Mouse (Mus musculus): ENCODE measurements at regions not wholly inside any gene's neighbourhood (a gene's known extent, or its start where the extent isn't known, plus 50 kb on each side); places are given as distances from the start of the nearest gene placed in this dataset.

- 17% methylated on average over 2 of the region's 2 CpGs for whole genome bisulfite sequencing
Observed at GRCm38 (mm10) chr4:131041210-131041609, 97.0 kb downstream of the Matn1 start.

DNA sequence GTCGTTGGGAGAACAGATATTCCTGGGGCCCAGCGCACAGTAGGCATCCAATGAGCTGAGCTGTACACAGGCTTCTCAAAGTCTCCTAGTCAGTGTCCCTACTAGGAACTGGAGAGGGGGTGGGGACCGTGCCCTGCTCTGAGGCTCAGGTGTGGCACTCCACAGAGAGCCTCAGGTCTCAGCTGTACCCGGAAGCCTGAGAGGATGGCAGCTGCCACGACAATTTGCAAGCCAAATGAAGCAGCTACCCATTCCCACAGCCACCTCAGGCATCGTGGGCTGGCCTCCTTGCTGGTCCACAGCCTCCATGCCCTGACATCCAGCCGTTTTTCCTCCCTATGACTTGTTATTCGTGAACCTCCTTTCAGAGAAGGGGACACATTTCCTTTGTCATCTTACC is 101.9 kb downstream of the Matn1 start:
- Histone ChIP-seq H3K36me3 (ENCODE audit: control insufficient read depth, insufficient read depth) (no peaks in the 10 kb centered on the region), H3K4me3 (ENCODE audit: low read depth, low read length) (no peak overlapping the region), H3K9ac (ENCODE audit: low read depth, low read length) (no peak overlapping the region), H3K4me2 (replicated peaks; ENCODE audit: low read depth) (no peak overlapping the region), H3K27ac (ENCODE audit: low read depth, low read length) (no peak overlapping the region), H3K27me3 (replicated peaks; ENCODE audit: control insufficient read depth, insufficient read depth, low read length) (no peaks in the 10 kb centered on the region), H3K4me1 (replicated peaks; ENCODE audit: control insufficient read depth, insufficient read depth, low read length) (no peaks in the 10 kb centered on the region), H3K9me3 (ENCODE audit: control insufficient read depth) (no peaks in the 10 kb centered on the region)
- TF ChIP-seq CTCF (IDR thresholded peaks at IDR 0.05; ENCODE audit: low read depth), result no peak
- no peak for ATAC-seq
- 50% methylated on average over 8 of the region's 8 CpGs for WGBS

More at GRCm38 (mm10) chr4:131041210-131041609, 97.0 kb downstream of the Matn1 start:
- no peak overlapping the region for H3K4me2 ChIP-seq (replicated peaks; ENCODE audit: low read depth)
- 0 out of 2 replicates have a peak, but pooled peaks have one; percentile 19 for ATAC-seq
- H3K27ac ChIP-seq (ENCODE audit: low read depth, low read length), result no peak overlapping the region
- no peak overlapping the region for H3K4me3 ChIP-seq (ENCODE audit: low read depth, low read length)
- H3K4me1 ChIP-seq (replicated peaks; ENCODE audit: control insufficient read depth, insufficient read depth, low read length), result no peaks in the 10 kb centered on the region
- H3K36me3 ChIP-seq (ENCODE audit: control insufficient read depth, insufficient read depth), result no peaks in the 10 kb centered on the region
- H3K27me3 ChIP-seq (replicated peaks; ENCODE audit: control insufficient read depth, insufficient read depth, low read length), result no peaks in the 10 kb centered on the region
- TF ChIP-seq CTCF (IDR thresholded peaks at IDR 0.05; ENCODE audit: low read depth), result 0 out of 2 replicates have a peak, but pooled peaks have one; percentile 31
- no peak overlapping the region for H3K9ac ChIP-seq (ENCODE audit: low read depth, low read length)
- H3K9me3 ChIP-seq (ENCODE audit: control insufficient read depth), result no peaks in the 10 kb centered on the region

- H3K9ac ChIP-seq (ENCODE audit: low read depth, low read length), result no peak overlapping the region
- ATAC-seq, result no peak
- WGBS, result 62% methylated on average over 12 of the region's 12 CpGs
- H3K36me3 ChIP-seq (ENCODE audit: control insufficient read depth, insufficient read depth), result no peaks in the 10 kb centered on the region
- no peak for TF ChIP-seq CTCF (IDR thresholded peaks at IDR 0.05; ENCODE audit: low read depth)
- H3K4me3 ChIP-seq (ENCODE audit: low read depth, low read length), result no peak overlapping the region
- no peaks in the 10 kb centered on the region for H3K4me1 ChIP-seq (replicated peaks; ENCODE audit: control insufficient read depth, insufficient read depth, low read length)
- H3K9me3 ChIP-seq (ENCODE audit: control insufficient read depth), result no peaks in the 10 kb centered on the region
- no peak overlapping the region for H3K4me2 ChIP-seq (replicated peaks; ENCODE audit: low read depth)
- no peaks in the 10 kb centered on the region for H3K27me3 ChIP-seq (replicated peaks; ENCODE audit: control insufficient read depth, insufficient read depth, low read length)
- H3K27ac ChIP-seq (ENCODE audit: low read depth, low read length), result no peak overlapping the region
Observed at GRCm38 (mm10) chr4:131046969-131047650, 102.9 kb downstream of the Matn1 start.

DNA sequence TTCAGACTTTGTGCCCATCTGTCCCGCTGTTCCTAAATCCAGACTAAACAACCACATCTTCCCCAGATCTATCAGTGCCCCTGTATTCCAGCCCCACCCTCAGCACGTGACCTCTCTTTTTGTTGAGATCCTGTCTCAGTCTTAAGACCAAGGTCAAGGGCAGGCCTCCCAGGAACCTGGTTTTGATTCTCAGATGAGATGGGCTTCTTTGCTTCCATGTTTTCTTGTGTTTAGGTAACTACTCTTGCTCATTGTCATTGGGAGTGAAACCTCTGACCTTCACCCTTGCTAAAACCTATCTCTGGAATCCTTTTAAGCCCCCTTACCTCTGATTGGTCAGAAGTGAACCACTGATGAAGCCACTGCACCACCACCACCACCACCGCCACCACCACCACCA is 112.1 kb downstream of the Matn1 start:
- H3K27ac ChIP-seq (ENCODE audit: low read depth, low read length), result no peak overlapping the region
- no peaks in the 10 kb centered on the region for H3K9me3 ChIP-seq (ENCODE audit: control insufficient read depth)
- H3K27me3 ChIP-seq (replicated peaks; ENCODE audit: control insufficient read depth, insufficient read depth, low read length), result no peaks in the 10 kb centered on the region
- no peak overlapping the region for H3K4me3 ChIP-seq (ENCODE audit: low read depth, low read length)
- H3K36me3 ChIP-seq (ENCODE audit: control insufficient read depth, insufficient read depth), result no peaks in the 10 kb centered on the region
- WGBS, result 87% methylated on average over 3 of the region's 3 CpGs
- no peak overlapping the region for H3K9ac ChIP-seq (ENCODE audit: low read depth, low read length)
- H3K4me2 ChIP-seq (replicated peaks; ENCODE audit: low read depth), result no peak overlapping the region
- TF ChIP-seq CTCF (IDR thresholded peaks at IDR 0.05; ENCODE audit: low read depth), result no peak
- H3K4me1 ChIP-seq (replicated peaks; ENCODE audit: control insufficient read depth, insufficient read depth, low read length), result no peaks in the 10 kb centered on the region
- ATAC-seq, result no peak

- ATAC-seq, result no peak
- no peak overlapping the region for H3K9ac ChIP-seq (ENCODE audit: low read depth, low read length)
- H3K36me3 ChIP-seq (ENCODE audit: control insufficient read depth, insufficient read depth), result no peaks in the 10 kb centered on the region
- H3K4me3 ChIP-seq (ENCODE audit: low read depth, low read length), result no peak overlapping the region
- WGBS, result 46% methylated on average over 7 of the region's 7 CpGs
- no peak overlapping the region for H3K4me2 ChIP-seq (replicated peaks; ENCODE audit: low read depth)
- no peak for TF ChIP-seq CTCF (IDR thresholded peaks at IDR 0.05; ENCODE audit: low read depth)
- H3K9me3 ChIP-seq (ENCODE audit: control insufficient read depth), result no peaks in the 10 kb centered on the region
- no peaks in the 10 kb centered on the region for H3K27me3 ChIP-seq (replicated peaks; ENCODE audit: control insufficient read depth, insufficient read depth, low read length)
- H3K27ac ChIP-seq (ENCODE audit: low read depth, low read length), result no peak overlapping the region
- H3K4me1 ChIP-seq (replicated peaks; ENCODE audit: control insufficient read depth, insufficient read depth, low read length), result no peaks in the 10 kb centered on the region
Observed at GRCm38 (mm10) chr4:131059572-131059971, 115.4 kb downstream of the Matn1 start.

DNA sequence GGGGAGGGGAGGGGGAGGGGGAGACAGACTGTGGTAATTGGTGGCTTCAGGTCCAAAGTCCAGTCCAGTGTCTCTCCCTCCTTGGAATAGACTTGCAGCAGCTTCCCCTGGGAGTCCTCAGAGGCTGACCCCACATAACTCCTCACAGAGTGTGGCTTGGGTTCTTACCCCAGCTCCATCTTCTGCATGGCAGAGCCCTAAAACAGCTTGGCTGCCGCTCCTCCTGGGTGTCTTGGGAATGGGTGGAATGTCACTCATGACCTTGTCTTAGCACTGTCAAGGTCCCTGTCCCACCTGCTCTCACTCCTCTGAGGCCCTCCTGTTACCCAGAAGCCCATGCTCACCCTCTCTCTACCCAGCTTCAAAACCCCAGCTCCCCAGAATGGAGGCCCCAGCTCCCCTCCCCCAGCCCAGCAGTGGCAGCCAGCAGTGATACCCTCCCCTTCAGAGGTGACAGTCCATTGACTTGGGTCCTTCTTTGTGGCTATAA is 116.1 kb downstream of the Matn1 start:
- 12% methylated on average over 1 of the region's 1 CpGs for WGBS
- Histone ChIP-seq H3K4me1 (replicated peaks; ENCODE audit: control insufficient read depth, insufficient read depth, low read length) (no peaks in the 10 kb centered on the region), H3K4me2 (replicated peaks; ENCODE audit: low read depth) (no peak overlapping the region), H3K27me3 (replicated peaks; ENCODE audit: control insufficient read depth, insufficient read depth, low read length) (no peaks in the 10 kb centered on the region), H3K9me3 (ENCODE audit: control insufficient read depth) (no peaks in the 10 kb centered on the region), H3K4me3 (ENCODE audit: low read depth, low read length) (no peak overlapping the region), H3K27ac (ENCODE audit: low read depth, low read length) (no peak overlapping the region), H3K9ac (ENCODE audit: low read depth, low read length) (no peak overlapping the region), H3K36me3 (ENCODE audit: control insufficient read depth, insufficient read depth) (no peaks in the 10 kb centered on the region)
- ATAC-seq, result no peak; the same call in 1 of the 2 replicates
- no peak for TF ChIP-seq CTCF (IDR thresholded peaks at IDR 0.05; ENCODE audit: low read depth)

All from intestine, postnatal 0 days (tissue).